Mouse (Mus musculus): Measurements from ENCODE around the gene Ehd3. TPM values are rescaled to one million over a fixed set of nuclear protein-coding genes. Genes with fewer than 3 reads are reported as not detected.

Gene Ehd3
- polyA plus RNA-seq, 1 experiment from 2014 or later, result 5.8 TPM

DNA sequence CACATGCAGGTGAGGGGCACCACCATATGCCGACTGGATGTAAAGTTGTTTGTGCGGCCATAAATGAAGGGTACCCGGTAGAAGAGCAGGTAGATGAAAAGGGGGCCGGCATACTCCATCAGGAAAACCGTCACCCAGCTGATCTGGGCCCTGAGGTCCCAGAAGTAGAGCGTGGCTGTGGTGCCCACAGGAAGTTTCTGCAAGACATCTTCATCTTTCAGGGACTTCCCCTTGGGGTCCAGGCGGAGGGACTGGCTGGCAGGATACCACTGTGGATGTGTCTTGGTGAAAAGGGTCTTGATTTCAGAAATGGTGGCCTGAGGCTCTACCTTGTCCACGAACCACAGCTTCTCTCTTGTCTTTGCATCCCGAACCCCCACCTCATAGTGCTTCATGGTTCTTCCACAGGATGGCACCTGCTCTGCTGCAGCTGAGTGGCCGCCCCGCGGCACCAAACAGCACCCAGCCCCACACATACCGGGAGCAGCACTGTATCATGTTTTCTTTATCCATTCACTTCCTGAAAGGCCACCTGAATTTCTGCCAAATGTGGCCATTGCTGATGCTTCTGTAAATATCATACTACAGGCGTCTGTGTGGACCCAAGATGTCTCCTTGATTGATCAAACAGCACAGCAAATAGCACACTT lies 67.1 kb downstream of the Ehd3 start:
- H3K9ac ChIP-seq, result no peak overlapping the region
- no peaks in the 10 kb centered on the region for H3K36me3 ChIP-seq
- H3K4me3 ChIP-seq, result no peak overlapping the region
- no peaks in the 10 kb centered on the region for H3K27me3 ChIP-seq
- 91% methylated on average over 14 of the region's 14 CpGs for WGBS
- no peak overlapping the region for H3K27ac ChIP-seq
- H3K4me2 ChIP-seq (replicated peaks), result no peak overlapping the region
- no peaks in the 10 kb centered on the region for H3K9me3 ChIP-seq
- no peak for ATAC-seq (ENCODE audit: low FRiP score, low read depth)
- no peaks in the 10 kb centered on the region for H3K4me1 ChIP-seq

DNA sequence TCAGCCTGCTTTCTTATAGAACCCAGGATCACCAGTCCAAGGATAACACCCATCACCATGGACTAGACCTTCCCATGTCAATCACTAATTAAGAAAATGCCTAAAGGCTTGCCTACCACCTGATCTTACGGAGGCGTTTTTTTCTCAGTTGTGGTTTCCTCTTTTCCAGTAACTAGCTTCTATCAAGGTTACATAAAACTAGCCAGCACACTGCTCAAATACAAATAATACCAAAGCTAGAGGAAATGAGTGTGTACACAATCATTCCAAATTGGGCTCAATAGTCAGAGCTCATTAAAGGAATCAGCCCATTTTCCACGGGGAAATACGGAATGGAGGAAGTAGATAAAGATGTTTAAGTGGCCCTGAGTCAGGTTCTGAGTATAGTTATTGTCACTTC lies 71.3 kb downstream of the Ehd3 start:
- Histone ChIP-seq H3K36me3 (no peaks in the 10 kb centered on the region), H3K9me3 (no peaks in the 10 kb centered on the region), H3K4me2 (replicated peaks) (no peak overlapping the region), H3K27ac (no peak overlapping the region), H3K4me1 (no peaks in the 10 kb centered on the region), H3K4me3 (no peak overlapping the region), H3K9ac (no peak overlapping the region), H3K27me3 (no peaks in the 10 kb centered on the region)
- no peak for ATAC-seq (ENCODE audit: low FRiP score, low read depth)
- 81% methylated on average over 4 of the region's 4 CpGs for WGBS

DNA sequence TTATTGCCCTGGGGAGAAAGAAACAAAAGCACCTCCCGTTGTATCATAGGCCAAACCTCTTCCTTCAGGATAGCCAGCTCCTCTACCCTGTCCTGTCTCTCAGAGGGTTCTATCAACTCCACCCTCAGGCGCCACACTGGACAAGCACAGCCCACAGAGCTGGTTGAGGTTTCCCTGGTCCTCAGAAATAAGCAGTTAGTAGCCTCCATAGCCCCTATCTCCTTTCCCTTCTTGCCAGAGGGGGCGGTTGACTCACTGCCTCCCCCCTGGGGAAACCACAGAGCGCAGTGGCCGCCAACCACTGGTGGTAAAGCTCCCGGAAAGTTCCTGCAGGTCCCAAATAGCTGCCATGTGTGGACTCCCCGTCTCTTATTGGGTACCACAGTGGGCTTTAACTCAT lies 71.7 kb downstream of the Ehd3 start:
- Histone ChIP-seq H3K4me3 (no peak overlapping the region), H3K9me3 (no peaks in the 10 kb centered on the region), H3K27ac (no peak overlapping the region), H3K4me2 (replicated peaks) (no peak overlapping the region), H3K27me3 (no peaks in the 10 kb centered on the region), H3K36me3 (no peaks in the 10 kb centered on the region), H3K4me1 (no peaks in the 10 kb centered on the region), H3K9ac (no peak overlapping the region)
- ATAC-seq (ENCODE audit: low FRiP score, low read depth), result no peak
- WGBS, result 84% methylated on average over 7 of the region's 7 CpGs

GRCm38 (mm10) chr17:73879262-73879916 lies 75.5 kb downstream of the Ehd3 start:
- no peaks in the 10 kb centered on the region for H3K9me3 ChIP-seq
- no peak overlapping the region for H3K4me3 ChIP-seq
- 0 out of 2 replicates have a peak, but pooled peaks cover 5% of the 10 kb centered on the region for H3K27me3 ChIP-seq
- no peak overlapping the region for H3K9ac ChIP-seq
- H3K4me1 ChIP-seq, result no peaks in the 10 kb centered on the region
- ATAC-seq (ENCODE audit: low FRiP score, low read depth), result no peak
- no peaks in the 10 kb centered on the region for H3K36me3 ChIP-seq
- no peak overlapping the region for H3K4me2 ChIP-seq (replicated peaks)
- no peak overlapping the region for H3K27ac ChIP-seq
- WGBS, result 85% methylated on average over 10 of the region's 10 CpGs

GRCm38 (mm10) chr17:73880286-73880685 lies 76.4 kb downstream of the Ehd3 start:
- WGBS, result 82% methylated on average over 6 of the region's 6 CpGs
- no peaks in the 10 kb centered on the region for H3K4me1 ChIP-seq
- no peak overlapping the region for H3K4me2 ChIP-seq (replicated peaks)
- no peak overlapping the region for H3K27ac ChIP-seq
- no peaks in the 10 kb centered on the region for H3K9me3 ChIP-seq
- ATAC-seq (ENCODE audit: low FRiP score, low read depth), result no peak
- no peaks in the 10 kb centered on the region for H3K36me3 ChIP-seq
- H3K27me3 ChIP-seq, result 0 out of 2 replicates have a peak, but pooled peaks cover 8% of the 10 kb centered on the region
- no peak overlapping the region for H3K9ac ChIP-seq
- H3K4me3 ChIP-seq, result no peak overlapping the region

GRCm38 (mm10) chr17:73881295-73881694 lies 77.4 kb downstream of the Ehd3 start:
- Histone ChIP-seq H3K9me3 (no peaks in the 10 kb centered on the region), H3K4me1 (no peaks in the 10 kb centered on the region), H3K4me2 (replicated peaks) (no peak overlapping the region), H3K9ac (no peak overlapping the region), H3K27me3 (0 out of 2 replicates have a peak, but pooled peaks cover 8% of the 10 kb centered on the region), H3K4me3 (no peak overlapping the region), H3K27ac (no peak overlapping the region), H3K36me3 (no peaks in the 10 kb centered on the region)
- no peak for ATAC-seq (ENCODE audit: low FRiP score, low read depth)
- WGBS, result 70% methylated on average over 6 of the region's 6 CpGs

Other genes with a start within 250 kb of the Ehd3 start
- gene Galnt14, start 93.7 kb upstream of the Ehd3 start, polyA plus RNA-seq (2015; fragmentation: Nextera tagmentation; extraction: Ambion mirVana), result 2.3 and 2.8 TPM in 2 replicates
- gene Xdh, start 146.1 kb downstream of the Ehd3 start, polyA plus RNA-seq (2015; fragmentation: Nextera tagmentation; extraction: Ambion mirVana), result 0.62 and 1.4 TPM in 2 replicates
- gene Srd5a2, start 243.8 kb downstream of the Ehd3 start, polyA plus RNA-seq (2015; fragmentation: Nextera tagmentation; extraction: Ambion mirVana), result 1.7 and 2.5 TPM in 2 replicates

Data from limb, embryonic 13.5 days (tissue).